Mouse (Mus musculus) bone marrow, adult 2 months (tissue): ENCODE data around the gene Samd13. TPM values are rescaled to one million over a fixed set of nuclear protein-coding genes. Genes with fewer than 3 reads are reported as not detected.

Experiments
- H3K27ac ChIP-seq: fragments of 200-500 bp; 2 replicates; pipeline ENCODE4 v1.5.1; 2012; ENCODE audit warnings: low read depth, mild to moderate bottlenecking, control low read depth, inconsistent platforms, low read length; ENCODE audit not compliant: control insufficient read depth, poor library complexity, insufficient read depth
- H3K4me1 ChIP-seq: fragments of 200-500 bp; 2 replicates; pipeline ENCODE4 v1.6.1; 2011; ENCODE audit warnings: low read length; ENCODE audit not compliant: control insufficient read depth, insufficient read depth
- H3K4me3 ChIP-seq: fragments of 200-500 bp; replicated peaks from 2 replicates; pipeline ENCODE3; 2011; ENCODE audit warnings: mild to moderate bottlenecking, low read depth, low read length, control low read depth; ENCODE audit not compliant: control insufficient read depth
- CTCF ChIP-seq: fragments of 200-500 bp; IDR thresholded peaks from 2 replicates; pipeline ENCODE4 v1.5.1; 2011; ENCODE audit warnings: low read length, control low read depth; ENCODE audit not compliant: control insufficient read depth, insufficient read depth
- POLR2A ChIP-seq: fragments of 200-500 bp; IDR thresholded peaks from 2 replicates; pipeline ENCODE4 v1.6.1; 2011; ENCODE audit warnings: low read depth, mild to moderate bottlenecking, control low read depth, low read length, borderline replicate concordance; ENCODE audit not compliant: control insufficient read depth
- WGBS: fragments of 180-500 bp; shearing (Covaris S2); methylation state at CpG from one replicate; pipeline ENCODE4 v1.1.7; 2018; 5-methylcytosine and 5-hydroxymethylcytosine counted together
- polyA plus RNA-seq: library from polyadenylated mRNA; stranded (reverse); fragments of >200 nt; gene quantifications from 2 replicates; pipeline ENCODE4 v1.2.4, GENCODE M21; 2011; ENCODE audit warnings: low replicate concordance; ENCODE audit not compliant: missing spikeins, insufficient read depth, insufficient read length

The Samd13 gene
- polyA plus RNA-seq, 1 experiment = not detected

DNA sequence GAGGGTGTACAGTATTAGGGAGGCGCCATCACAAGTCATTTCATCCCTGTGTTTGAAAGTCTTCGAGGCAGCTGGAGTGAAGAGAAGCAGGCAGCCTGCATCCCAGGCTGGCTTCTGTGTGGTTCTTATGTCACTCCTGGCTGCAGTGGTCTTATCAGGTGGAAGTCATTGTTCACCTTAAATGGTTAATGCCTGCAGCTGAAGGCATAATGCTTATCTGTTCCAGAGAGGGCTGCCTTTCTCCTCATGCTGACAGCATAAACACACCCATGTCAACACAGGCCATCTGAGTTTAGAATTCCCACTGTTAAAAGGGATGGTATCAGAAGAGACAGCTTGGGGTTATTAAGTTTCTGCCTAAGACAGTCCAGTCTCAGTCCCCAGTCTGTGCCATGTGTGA lies 84.2 kb downstream of the Samd13 start:
- Histone ChIP-seq H3K4me1 (no peaks in the 10 kb centered on the region), H3K4me3 (no peak overlapping the region), H3K27ac (no peak overlapping the region)
- TF ChIP-seq CTCF (no peak), POLR2A (no peak)
- 83% methylated on average over 2 of the region's 2 CpGs for WGBS

DNA sequence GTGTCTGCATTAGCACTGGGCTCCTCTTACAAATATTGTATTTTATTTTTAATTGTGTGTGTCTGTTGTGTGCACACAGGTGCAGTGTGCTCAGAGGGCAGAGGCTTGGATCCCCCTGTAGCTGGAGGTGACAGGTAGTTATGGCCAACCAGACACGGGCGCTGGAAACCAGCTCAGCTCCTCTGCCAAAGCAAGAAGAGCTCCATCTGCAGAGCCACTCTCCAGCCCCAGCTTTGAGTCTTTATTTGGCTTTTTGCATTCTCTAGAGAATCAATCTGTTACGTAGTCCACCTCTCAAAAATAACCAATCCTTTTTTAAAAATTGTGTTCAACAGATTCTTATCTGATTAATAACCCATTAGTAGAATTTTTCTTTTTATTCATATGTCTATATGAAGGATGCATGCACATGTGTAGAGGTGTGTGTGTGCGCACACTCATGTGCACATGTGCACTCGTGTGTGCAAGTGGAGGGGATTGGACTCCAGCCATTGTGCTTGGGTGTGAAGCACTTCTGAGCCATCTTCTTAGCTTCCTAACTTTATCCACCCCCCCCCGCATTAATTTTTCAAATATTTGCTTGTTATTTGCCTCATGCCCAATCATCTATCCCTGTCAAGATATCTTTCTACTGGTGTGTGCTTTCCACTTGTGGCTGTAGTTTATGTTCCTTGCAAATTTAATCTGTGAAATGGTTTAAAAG lies 86.0 kb downstream of the Samd13 start:
- WGBS = 78% methylated on average over 6 of the region's 6 CpGs

DNA sequence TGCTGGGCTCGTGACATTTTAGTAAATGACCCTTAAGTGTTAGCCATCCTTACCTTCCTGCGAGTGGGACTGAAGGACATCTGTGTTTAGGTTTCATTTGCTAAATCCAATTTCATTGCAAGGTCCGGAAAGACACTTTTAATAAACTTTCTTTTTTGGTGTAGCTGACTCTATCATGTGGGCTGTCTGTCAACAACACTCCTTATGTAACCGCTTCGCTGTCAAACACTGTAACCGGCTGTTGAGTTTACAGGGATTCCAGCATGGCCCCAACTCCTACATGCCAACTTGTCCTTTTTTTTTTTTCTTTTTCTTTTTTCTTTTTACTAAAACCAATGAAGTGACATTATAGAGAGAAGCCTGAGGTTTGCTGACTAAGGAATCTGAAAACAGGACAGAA lies 87.0 kb downstream of the Samd13 start:
- TF ChIP-seq POLR2A (no peak), CTCF (no peak)
- Histone ChIP-seq H3K4me3 (no peak overlapping the region), H3K4me1 (no peaks in the 10 kb centered on the region), H3K27ac (no peak overlapping the region)
- whole genome bisulfite sequencing = 54% methylated on average over 6 of the region's 6 CpGs

More for the DNA sequence above, 86.0 kb downstream of the Samd13 start:
- Histone ChIP-seq H3K4me1 (no peaks in the 10 kb centered on the region), H3K4me3 (no peak overlapping the region), H3K27ac (no peak overlapping the region)
- TF ChIP-seq POLR2A (no peak), CTCF (no peak)

DNA sequence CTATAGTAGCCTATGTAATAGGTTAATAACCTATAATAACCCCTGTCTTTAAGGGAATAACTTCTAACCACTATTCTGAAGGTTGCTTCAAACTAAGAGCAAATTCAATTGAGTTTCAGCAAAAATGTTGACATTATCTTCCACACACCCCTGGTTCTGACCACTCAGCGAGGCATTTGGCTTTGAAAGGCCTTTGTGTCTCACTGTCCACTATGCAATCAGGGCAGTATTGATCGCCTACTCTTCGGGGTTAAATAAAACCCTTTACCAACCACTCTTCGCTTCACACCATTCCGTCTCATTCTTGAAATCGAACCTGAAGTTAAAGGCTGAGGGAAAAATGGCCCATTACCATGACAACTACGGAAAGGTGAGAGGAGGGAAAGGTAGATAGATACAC lies 88.5 kb downstream of the Samd13 start:
- Histone ChIP-seq H3K27ac (no peak overlapping the region), H3K4me1 (no peaks in the 10 kb centered on the region), H3K4me3 (no peak overlapping the region)
- 81% methylated on average over 7 of the region's 7 CpGs for WGBS
- TF ChIP-seq CTCF = no peak
- no peak for TF ChIP-seq POLR2A

DNA sequence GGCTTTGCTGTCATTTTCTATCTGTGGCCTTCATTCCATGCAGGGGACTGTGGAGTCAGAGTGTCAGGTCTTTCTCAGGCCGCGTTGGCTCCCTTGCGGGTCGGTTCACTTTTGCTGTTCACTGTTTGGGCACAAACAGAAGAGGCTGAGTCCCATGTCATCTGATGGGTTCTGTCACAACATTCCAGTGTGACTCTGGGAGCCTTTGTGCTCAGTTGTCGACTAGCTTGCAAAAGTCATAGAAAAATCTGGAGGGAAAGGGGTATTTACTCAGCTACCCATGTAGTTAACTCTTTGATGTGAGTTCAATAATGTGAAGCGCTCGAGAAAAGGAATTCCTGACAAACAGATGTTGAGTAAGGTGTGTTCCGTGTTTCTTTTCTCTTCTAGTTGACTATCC lies 89.0 kb downstream of the Samd13 start:
- no peak for TF ChIP-seq POLR2A
- TF ChIP-seq CTCF = no peak
- no peak overlapping the region for H3K4me3 ChIP-seq
- no peak overlapping the region for H3K27ac ChIP-seq
- H3K4me1 ChIP-seq = no peaks in the 10 kb centered on the region
- WGBS = 89% methylated on average over 8 of the region's 8 CpGs

DNA sequence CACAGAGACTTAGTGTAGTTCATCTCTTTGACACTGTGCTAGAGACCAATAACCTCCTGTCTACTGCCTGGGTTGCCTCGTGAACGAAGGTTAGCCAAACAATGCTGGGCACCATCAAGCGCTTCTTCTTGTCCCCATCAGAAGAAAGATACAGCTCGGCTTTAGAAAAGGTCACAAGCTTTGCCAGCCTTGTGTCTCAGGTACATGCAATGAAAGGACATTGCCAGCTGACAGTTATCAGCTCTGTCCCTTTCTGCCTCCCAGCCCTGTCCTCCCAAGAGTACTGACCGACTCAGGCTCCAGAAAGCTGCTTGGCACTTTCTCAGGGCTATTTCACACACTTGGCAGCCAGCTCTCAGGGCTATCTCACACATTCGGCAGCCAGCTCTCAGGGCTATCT lies 90.0 kb downstream of the Samd13 start:
- TF ChIP-seq POLR2A (no peak), CTCF (no peak)
- 83% methylated on average over 6 of the region's 6 CpGs for WGBS
- Histone ChIP-seq H3K4me3 (no peak overlapping the region), H3K27ac (no peak overlapping the region), H3K4me1 (no peaks in the 10 kb centered on the region)

Other genes with a start within 250 kb of the Samd13 start
- 0.63 and 3.3 TPM in 2 replicates for gene Ctbs, start 235.8 kb downstream of the Samd13 start, polyA plus RNA-seq
- 14.4 TPM in 1 of 2 replicates, not detected in the other for gene Spata1, start 185.8 kb downstream of the Samd13 start, polyA plus RNA-seq
- gene Gng5, start 185.8 kb downstream of the Samd13 start, polyA plus RNA-seq = 41.2 and 87.8 TPM in 2 replicates
- 35.1 and 55.3 TPM in 2 replicates for gene Rpf1, start 164.2 kb downstream of the Samd13 start, polyA plus RNA-seq
- 1.2 and 3.8 TPM in 2 replicates for gene Uox, start 115.2 kb downstream of the Samd13 start, polyA plus RNA-seq
- not detected in 2 replicates for gene Dnase2b, start 70.0 kb downstream of the Samd13 start, polyA plus RNA-seq
- gene 4930503B20Rik, start 34.3 kb downstream of the Samd13 start, polyA plus RNA-seq = not detected in 2 replicates
- gene Prkacb, start 127.4 kb upstream of the Samd13 start, polyA plus RNA-seq = 6.9 and 11.9 TPM in 2 replicates
- 0.27 and 1.2 TPM in 2 replicates for gene Ttll7, start 166.8 kb upstream of the Samd13 start, polyA plus RNA-seq